Mouse (Mus musculus): ENCODE measurements around the gene Samd3. TPM values are rescaled to one million over a fixed set of nuclear protein-coding genes. Genes with fewer than 3 reads are reported as not detected.

The Samd3 gene
- polyA plus RNA-seq, 3 experiments from 2014 or later, result 1.4 to 21.9 (median 1.7) TPM

DNA sequence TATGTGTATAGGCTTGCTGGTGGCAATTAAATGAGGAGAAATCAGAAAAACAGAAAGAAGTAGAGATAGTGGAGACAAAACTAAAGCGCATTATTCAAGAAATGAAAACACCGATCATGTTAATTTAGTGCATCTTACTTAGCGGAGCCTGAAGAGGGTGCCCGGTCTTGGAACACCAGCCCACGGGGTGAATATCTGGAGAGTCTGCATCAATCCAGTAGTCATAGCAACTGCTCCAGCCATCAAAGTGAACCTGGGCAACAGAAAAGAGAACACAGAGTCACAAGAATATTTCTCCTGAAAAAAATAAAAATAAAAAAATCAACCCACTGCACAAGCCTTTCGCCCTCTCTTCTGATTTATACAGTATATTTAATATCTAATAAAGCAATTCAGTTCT lies 74.0 kb downstream of the Samd3 start:
- no peak for ATAC-seq

- ATAC-seq, result no peak
These were observed 84.8 kb downstream of the Samd3 start for GRCm38 (mm10) chr10:26314327-26314726.

- no peak for ATAC-seq
These were observed 91.2 kb downstream of the Samd3 start for GRCm38 (mm10) chr10:26320679-26321078.

Other genes with a start within 250 kb of the Samd3 start
- gene Gm9767, start 151.5 kb upstream of the Samd3 start, polyA plus RNA-seq (2017; shearing (Covaris generic)), result not detected
- gene Tmem200a, start 150.7 kb upstream of the Samd3 start, polyA plus RNA-seq (2017; shearing (Covaris generic)), result not detected
- gene L3mbtl3, start 146.3 kb downstream of the Samd3 start, polyA plus RNA-seq (2017; shearing (Covaris generic)), result 10 to 100 TPM; 10.2 to 14.6 (median 14.5) TPM